Mouse (Mus musculus): Measurements from ENCODE around the gene Wrap53. TPM values are rescaled to one million over a fixed set of nuclear protein-coding genes. Genes with fewer than 3 reads are reported as not detected.

Gene Wrap53
- polyA plus RNA-seq, 1 experiment, result 9.5 TPM

DNA sequence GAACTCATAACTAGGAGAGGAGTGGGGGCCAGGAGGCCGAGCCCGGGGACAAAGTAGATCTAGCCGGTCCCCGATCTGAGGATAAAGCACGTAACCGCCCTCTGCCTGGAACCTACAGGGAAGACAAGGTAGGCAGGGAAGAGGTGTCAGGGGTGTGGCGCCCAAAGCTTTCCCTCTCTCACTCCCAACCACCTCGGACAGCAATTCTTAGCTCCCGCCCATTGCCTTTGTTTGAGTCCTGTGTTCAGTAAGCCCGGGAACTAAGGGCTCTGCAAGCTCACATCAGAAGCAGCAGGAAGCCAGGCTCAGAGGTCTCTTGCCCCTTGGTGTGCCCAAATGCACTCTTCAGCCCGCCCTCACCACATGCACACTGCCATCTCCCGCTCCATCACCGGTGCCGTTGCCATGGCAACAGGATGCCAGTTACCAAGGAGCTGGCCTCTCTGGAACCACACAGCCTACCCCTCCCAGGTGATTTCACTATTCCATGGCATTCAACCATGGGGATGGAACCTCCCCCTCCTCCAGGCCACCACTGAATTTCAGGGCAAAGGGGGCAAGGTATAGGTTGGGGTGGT is 22.6 kb downstream of the Wrap53 start:
- no peak for TF ChIP-seq CTCF (IDR thresholded peaks at IDR 0.05; ENCODE audit: control insufficient read depth, insufficient read depth, insufficient replicate concordance, low read depth, low read length)
- no peak for TF ChIP-seq POLR2A (IDR thresholded peaks at IDR 0.05; ENCODE audit: control insufficient read depth, low read depth, low read length)
- Histone ChIP-seq H3K36me3 (ENCODE audit: control insufficient read depth, insufficient read depth, low read length) (no peaks in the 10 kb centered on the region; the same call in 1 of the 2 replicates), H3K27ac (ENCODE audit: control insufficient read depth, insufficient read depth, low read depth, low read length) (no peak overlapping the region), H3K4me3 (ENCODE audit: control insufficient read depth, low read depth, low read length) (no peak overlapping the region), H3K4me1 (ENCODE audit: control insufficient read depth, insufficient read depth, low read length) (peaks cover 43% of the 10 kb centered on the region), H3K27me3 (ENCODE audit: control insufficient read depth, insufficient read depth, low read length) (no peaks in the 10 kb centered on the region)

DNA sequence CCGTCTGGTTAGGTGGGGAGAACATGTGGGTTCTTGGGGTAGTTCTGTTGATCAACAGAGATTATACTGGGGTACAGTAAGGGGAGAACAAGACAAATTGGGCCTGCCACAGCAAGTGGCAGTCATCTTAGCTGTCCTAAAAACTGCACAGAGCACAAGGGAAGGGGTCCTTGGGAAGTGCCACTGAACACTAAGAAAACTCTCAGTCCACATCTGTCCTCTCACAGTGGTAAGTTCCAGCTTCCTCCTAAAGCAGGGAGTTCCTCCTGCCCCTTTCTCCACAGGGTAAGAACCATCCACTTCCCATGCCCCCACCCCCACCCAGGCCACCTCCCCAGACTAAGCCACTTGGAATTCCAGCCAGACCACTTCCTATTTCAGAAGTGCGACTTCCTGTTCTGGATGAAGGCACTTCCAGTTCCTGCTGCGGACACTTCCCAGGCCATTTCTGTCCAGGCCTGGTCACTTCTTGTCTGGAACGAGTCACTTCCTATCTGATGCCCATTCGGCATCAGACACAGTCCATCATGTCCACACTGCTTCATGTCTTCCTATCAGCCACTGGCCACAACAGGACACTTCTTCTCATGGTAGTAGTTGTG is 25.4 kb downstream of the Wrap53 start:
- H3K4me3 ChIP-seq (ENCODE audit: control insufficient read depth, low read depth, low read length), result peak overlapping the region; percentile 2
- H3K27ac ChIP-seq (ENCODE audit: control insufficient read depth, insufficient read depth, low read depth, low read length), result no peak overlapping the region; the same call in 1 of the 2 replicates
- TF ChIP-seq POLR2A (IDR thresholded peaks at IDR 0.05; ENCODE audit: control insufficient read depth, low read depth, low read length) (no peak), CTCF (IDR thresholded peaks at IDR 0.05; ENCODE audit: control insufficient read depth, insufficient read depth, insufficient replicate concordance, low read depth, low read length) (no peak)

DNA sequence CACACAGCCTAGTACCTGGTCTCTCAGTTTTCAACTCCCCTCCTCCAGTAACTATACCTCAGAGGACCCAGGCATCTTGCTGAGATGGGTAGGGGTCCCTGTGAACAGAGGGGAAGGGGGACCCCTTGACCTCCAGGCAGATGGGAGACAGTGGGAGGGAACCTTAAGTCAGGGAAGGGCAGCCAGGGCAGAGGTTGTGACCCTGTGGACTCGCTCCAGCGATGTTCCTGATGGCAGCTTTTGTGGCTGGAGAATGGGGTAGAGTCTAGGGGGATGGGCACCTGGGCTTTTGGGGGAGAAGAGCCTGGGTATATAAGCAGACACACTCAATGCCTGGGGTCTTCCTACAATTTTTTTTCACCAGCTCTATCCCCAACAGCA is 26.7 kb downstream of the Wrap53 start:
- Histone ChIP-seq H3K4me3 (ENCODE audit: control insufficient read depth, low read depth, low read length) (peak overlapping the region; percentile 76), H3K27me3 (ENCODE audit: control insufficient read depth, insufficient read depth, low read length) (no peaks in the 10 kb centered on the region), H3K36me3 (ENCODE audit: control insufficient read depth, insufficient read depth, low read length) (no peaks in the 10 kb centered on the region), H3K4me1 (ENCODE audit: control insufficient read depth, insufficient read depth, low read length) (peaks cover 36% of the 10 kb centered on the region), H3K27ac (ENCODE audit: control insufficient read depth, insufficient read depth, low read depth, low read length) (peak overlapping the region; percentile 41)
- TF ChIP-seq CTCF (IDR thresholded peaks at IDR 0.05; ENCODE audit: control insufficient read depth, insufficient read depth, insufficient replicate concordance, low read depth, low read length), result no peak
- no peak for TF ChIP-seq POLR2A (IDR thresholded peaks at IDR 0.05; ENCODE audit: control insufficient read depth, low read depth, low read length)

More for the DNA sequence above, 25.4 kb downstream of the Wrap53 start:
- H3K27me3 ChIP-seq (ENCODE audit: control insufficient read depth, insufficient read depth, low read length), result no peaks in the 10 kb centered on the region
- H3K36me3 ChIP-seq (ENCODE audit: control insufficient read depth, insufficient read depth, low read length), result no peaks in the 10 kb centered on the region
- H3K4me1 ChIP-seq (ENCODE audit: control insufficient read depth, insufficient read depth, low read length), result peaks cover 37% of the 10 kb centered on the region

DNA sequence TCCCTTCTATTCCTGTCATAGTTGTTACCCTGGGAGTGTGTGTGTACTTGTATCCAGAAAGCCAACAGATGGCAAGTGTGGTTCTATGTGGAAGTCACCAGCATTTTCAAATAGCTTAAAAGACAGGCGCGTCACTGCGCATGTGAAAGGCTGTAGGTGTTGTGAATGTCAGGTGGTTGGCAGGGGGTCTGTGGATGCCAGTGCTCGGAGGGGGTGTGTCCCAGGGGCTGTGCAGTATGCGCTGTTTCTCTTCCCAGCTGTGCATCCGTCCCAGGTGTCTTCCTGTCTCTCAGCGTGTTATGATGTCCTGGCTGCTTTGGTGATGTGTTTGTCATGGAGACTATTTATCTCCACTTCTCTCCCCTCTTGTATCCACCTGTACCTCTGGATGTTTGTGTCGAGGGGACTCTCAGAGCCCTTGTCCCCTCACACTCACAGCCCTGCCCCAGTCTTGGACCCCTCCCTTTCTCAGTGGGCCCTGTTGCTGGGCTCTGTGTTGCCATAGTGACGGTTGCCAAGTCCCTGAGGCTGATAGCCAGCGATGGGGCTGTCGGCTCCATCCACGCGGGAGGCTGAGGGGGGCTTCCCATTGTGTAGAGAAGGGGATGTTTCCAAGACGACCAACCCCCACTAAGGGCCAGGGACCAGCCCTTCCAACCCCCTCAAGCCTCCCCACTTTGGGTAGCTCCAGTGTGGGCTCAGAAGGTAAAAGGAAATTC is 27.3 kb downstream of the Wrap53 start:
- Histone ChIP-seq H3K27ac (ENCODE audit: control insufficient read depth, insufficient read depth, low read depth, low read length) (peak overlapping the region; percentile 41), H3K4me1 (ENCODE audit: control insufficient read depth, insufficient read depth, low read length) (peaks cover 39% of the 10 kb centered on the region), H3K4me3 (ENCODE audit: control insufficient read depth, low read depth, low read length) (peak overlapping the region; percentile 76), H3K27me3 (ENCODE audit: control insufficient read depth, insufficient read depth, low read length) (no peaks in the 10 kb centered on the region), H3K36me3 (ENCODE audit: control insufficient read depth, insufficient read depth, low read length) (no peaks in the 10 kb centered on the region)
- TF ChIP-seq POLR2A (IDR thresholded peaks at IDR 0.05; ENCODE audit: control insufficient read depth, low read depth, low read length), result peak; percentile 38; the same call in 1 of the 2 replicates
- TF ChIP-seq CTCF (IDR thresholded peaks at IDR 0.05; ENCODE audit: control insufficient read depth, insufficient read depth, insufficient replicate concordance, low read depth, low read length), result no peak

DNA sequence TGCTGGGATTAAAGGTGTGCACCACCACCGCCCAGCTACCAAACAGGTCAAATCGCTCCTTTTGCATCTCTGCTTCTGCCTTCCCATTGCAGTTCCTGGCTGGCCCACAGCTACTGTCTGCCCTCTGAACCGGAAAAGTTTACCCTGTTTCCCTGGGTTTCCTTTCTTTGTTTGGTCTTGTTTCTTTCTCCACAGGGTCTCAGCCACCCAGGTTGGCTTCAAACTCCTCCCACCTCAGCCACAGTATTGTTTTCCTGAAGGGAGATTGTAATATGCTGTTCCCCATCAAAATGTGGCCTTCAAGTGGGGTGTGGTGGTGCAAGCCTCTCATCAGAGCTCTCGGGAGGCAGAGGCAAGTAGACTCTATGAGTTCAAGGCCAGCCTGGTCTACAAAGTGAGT is 28.7 kb downstream of the Wrap53 start:
- Histone ChIP-seq H3K27ac (ENCODE audit: control insufficient read depth, insufficient read depth, low read depth, low read length) (no peak overlapping the region), H3K4me1 (ENCODE audit: control insufficient read depth, insufficient read depth, low read length) (peaks cover 37% of the 10 kb centered on the region)
- TF ChIP-seq CTCF (IDR thresholded peaks at IDR 0.05; ENCODE audit: control insufficient read depth, insufficient read depth, insufficient replicate concordance, low read depth, low read length), result no peak
- no peak for TF ChIP-seq POLR2A (IDR thresholded peaks at IDR 0.05; ENCODE audit: control insufficient read depth, low read depth, low read length)

DNA sequence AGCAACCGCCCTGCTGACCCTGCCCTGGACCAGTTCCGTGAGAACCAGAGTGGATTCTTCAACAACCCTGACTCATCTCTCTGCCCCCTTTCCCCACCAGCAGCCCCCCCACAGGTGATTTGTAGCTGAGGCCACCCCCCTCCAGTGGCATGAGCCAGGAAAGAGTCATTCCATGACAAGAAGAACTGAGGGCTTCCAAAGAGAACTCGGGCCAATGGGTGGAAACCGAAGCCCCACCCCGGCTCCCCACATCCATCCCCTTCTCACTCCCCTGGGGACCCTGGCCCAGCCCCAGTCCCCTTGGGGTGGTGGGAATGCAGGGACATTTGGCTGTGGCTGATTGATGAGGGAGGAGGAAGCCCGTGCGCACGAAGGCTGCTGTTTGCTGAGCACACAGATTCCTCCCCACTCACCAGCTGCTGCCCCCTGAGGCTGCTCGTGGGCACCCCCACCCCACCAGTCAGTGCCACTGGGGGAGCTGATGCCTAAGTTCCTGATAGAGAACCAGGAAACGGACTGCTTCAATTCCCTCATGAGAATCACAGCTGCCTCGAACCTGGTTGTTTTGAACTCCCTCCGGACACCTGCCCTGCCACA is 30.9 kb downstream of the Wrap53 start, which contains the start of gene Dnah2:
Dnah2 (minus strand) TSS at position 51 of the 597 bp plus-strand sequence.
- no peak within 1 kb of the TSS for H3K27ac ChIP-seq (ENCODE audit: control insufficient read depth, insufficient read depth, low read depth, low read length)
- peaks cover 33% of the 10 kb centered on the region for H3K4me1 ChIP-seq (ENCODE audit: control insufficient read depth, insufficient read depth, low read length)
- TF ChIP-seq CTCF (IDR thresholded peaks at IDR 0.05; ENCODE audit: control insufficient read depth, insufficient read depth, insufficient replicate concordance, low read depth, low read length) (no peak), POLR2A (IDR thresholded peaks at IDR 0.05; ENCODE audit: control insufficient read depth, low read depth, low read length) (no peak)
- no peaks in the 10 kb centered on the region for H3K36me3 ChIP-seq (ENCODE audit: control insufficient read depth, insufficient read depth, low read length)
- no peaks in the 10 kb centered on the region for H3K27me3 ChIP-seq (ENCODE audit: control insufficient read depth, insufficient read depth, low read length)
- no peak within 1 kb of the TSS for H3K4me3 ChIP-seq (ENCODE audit: control insufficient read depth, low read depth, low read length)

More for the DNA sequence above, 28.7 kb downstream of the Wrap53 start:
- Histone ChIP-seq H3K27me3 (ENCODE audit: control insufficient read depth, insufficient read depth, low read length) (no peaks in the 10 kb centered on the region), H3K4me3 (ENCODE audit: control insufficient read depth, low read depth, low read length) (no peak overlapping the region), H3K36me3 (ENCODE audit: control insufficient read depth, insufficient read depth, low read length) (no peaks in the 10 kb centered on the region)

DNA sequence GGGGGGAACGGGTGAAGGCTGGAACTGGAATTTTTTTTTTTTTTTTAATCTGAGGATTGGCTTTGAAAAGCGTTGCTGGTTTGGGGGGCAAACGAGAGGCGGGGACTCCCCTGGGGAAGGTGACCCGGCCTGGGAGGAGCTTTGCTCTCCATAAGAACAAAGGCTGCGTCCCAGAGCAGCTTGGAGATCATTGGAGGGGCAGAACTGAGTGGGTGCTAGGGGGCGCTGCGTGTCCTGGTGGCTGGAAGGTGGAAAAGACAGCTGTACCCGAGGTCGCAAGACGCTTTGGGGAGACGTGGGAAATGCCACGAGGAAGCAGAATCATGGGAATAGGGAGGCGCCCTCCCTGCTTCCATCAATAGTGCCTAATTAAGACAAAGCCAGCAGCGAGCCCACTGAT is 33.0 kb downstream of the Wrap53 start:
- H3K36me3 ChIP-seq (ENCODE audit: control insufficient read depth, insufficient read depth, low read length), result peaks cover 1% of the 10 kb centered on the region; the same call in 1 of the 2 replicates
- H3K4me3 ChIP-seq (ENCODE audit: control insufficient read depth, low read depth, low read length), result peak overlapping the region; percentile 33
- peak; percentile 23; the same call in 1 of the 2 replicates for TF ChIP-seq CTCF (IDR thresholded peaks at IDR 0.05; ENCODE audit: control insufficient read depth, insufficient read depth, insufficient replicate concordance, low read depth, low read length)
- no peak for TF ChIP-seq POLR2A (IDR thresholded peaks at IDR 0.05; ENCODE audit: control insufficient read depth, low read depth, low read length)
- H3K27me3 ChIP-seq (ENCODE audit: control insufficient read depth, insufficient read depth, low read length), result no peaks in the 10 kb centered on the region
- peaks cover 19% of the 10 kb centered on the region for H3K4me1 ChIP-seq (ENCODE audit: control insufficient read depth, insufficient read depth, low read length)
- no peak overlapping the region for H3K27ac ChIP-seq (ENCODE audit: control insufficient read depth, insufficient read depth, low read depth, low read length)
